Mouse (Mus musculus) myocyte (in vitro differentiated cells): ENCODE results near the gene Frrs1l. TPM values are rescaled to one million over a fixed set of nuclear protein-coding genes. Genes with fewer than 3 reads are reported as not detected.

Experiments
- H3K27me3 ChIP-seq: one replicate; pipeline ENCODE4 v1.6.1; 2011; ENCODE audit not compliant: control insufficient read depth, insufficient read depth, insufficient read length
- H3K36me3 ChIP-seq: one replicate; pipeline ENCODE4 v1.6.1; 2011; ENCODE audit not compliant: control insufficient read depth, insufficient read depth
- H3K4me2 ChIP-seq: one replicate; pipeline ENCODE4 v1.6.1; 2011; ENCODE audit warnings: low read depth, control low read depth
- H3K4me3 ChIP-seq: one replicate; pipeline ENCODE4 v1.5.1; 2011; ENCODE audit warnings: mild to moderate bottlenecking, control low read depth, moderate library complexity
- H3K79me2 ChIP-seq: one replicate; pipeline ENCODE4 v1.6.1; 2011; ENCODE audit not compliant: control insufficient read depth, insufficient read depth
- H3ac ChIP-seq: one replicate; pipeline ENCODE4 v1.6.1; 2011; ENCODE audit not compliant: control insufficient read depth, insufficient read length
- CEBPB ChIP-seq: IDR thresholded peaks from 2 replicates; pipeline ENCODE4 v1.6.1; 2011; ENCODE audit warnings: mild to moderate bottlenecking, moderate library complexity; ENCODE audit not compliant: poor library complexity, insufficient read depth, severe bottlenecking
- E2F4 ChIP-seq: IDR thresholded peaks from one replicate; pipeline ENCODE4 v1.6.1; 2011; ENCODE audit warnings: mild to moderate bottlenecking, control low read depth, moderate library complexity; ENCODE audit not compliant: insufficient read depth
- MAX ChIP-seq: IDR thresholded peaks from one replicate; pipeline ENCODE4 v1.6.1; 2011; ENCODE audit warnings: low read depth, mild to moderate bottlenecking, control low read depth
- MYOD1 ChIP-seq, 3 experiments: IDR thresholded peaks; one replicate each; pipeline ENCODE4 v1.6.1; 2011; ENCODE audit warnings: control low read depth in 2 of 3, low read depth in 2 of 3, mild to moderate bottlenecking in 2 of 3, moderate library complexity in 1 of 3; ENCODE audit not compliant: insufficient read length in 2 of 3, control insufficient read depth in 1 of 3
- MYOG ChIP-seq, 3 experiments: IDR thresholded peaks; one replicate each; pipeline ENCODE4 v1.6.1; 2011; ENCODE audit warnings: control low read depth in 2 of 3, low read depth in 2 of 3, mild to moderate bottlenecking in 2 of 3; ENCODE audit not compliant: insufficient read length in 2 of 3, control insufficient read depth in 1 of 3, insufficient read depth in 1 of 3
- POLR2A ChIP-seq: IDR thresholded peaks from one replicate; pipeline ENCODE4 v1.6.1; 2011; ENCODE audit warnings: low read depth, mild to moderate bottlenecking, control low read depth, moderate library complexity; ENCODE audit not compliant: insufficient read length
- POLR2AphosphoS2 ChIP-seq: IDR thresholded peaks from one replicate; pipeline ENCODE4 v1.6.1; 2011; ENCODE audit warnings: low read depth, control low read depth; ENCODE audit not compliant: insufficient read length
- REST ChIP-seq: IDR thresholded peaks from one replicate; pipeline ENCODE4 v1.6.1; 2011; ENCODE audit warnings: mild to moderate bottlenecking, control low read depth, moderate library complexity; ENCODE audit not compliant: insufficient read depth, insufficient read length
- SRF ChIP-seq: IDR thresholded peaks from one replicate; pipeline ENCODE4 v1.6.1; 2011; ENCODE audit warnings: low read depth; ENCODE audit not compliant: control insufficient read depth, insufficient read length
- TCF12 ChIP-seq: IDR thresholded peaks from one replicate; pipeline ENCODE4 v1.6.1; 2011; ENCODE audit warnings: mild to moderate bottlenecking, control low read depth; ENCODE audit not compliant: poor library complexity, insufficient read depth, severe bottlenecking
- TCF3 ChIP-seq: IDR thresholded peaks from one replicate; pipeline ENCODE4 v1.6.1; 2011; ENCODE audit warnings: low read depth, control low read depth; ENCODE audit not compliant: insufficient read length
- USF1 ChIP-seq: IDR thresholded peaks from one replicate; pipeline ENCODE4 v1.6.1; 2011; ENCODE audit warnings: low read depth, mild to moderate bottlenecking, control low read depth, moderate library complexity
- polyA plus RNA-seq: library from polyadenylated mRNA; unstranded; fragments of >200 nt; fragmentation: generic; extraction: Trizol; gene quantifications from one replicate; pipeline ENCODE4 v1.2.1, GENCODE M21; 2012; ENCODE audit warnings: missing spikeins

Frrs1l gene
- polyA plus RNA-seq, 1 experiment: not detected

GRCm38 (mm10) chr4:57031440-57031839 is 41.2 kb upstream of the Frrs1l start:
- Histone ChIP-seq H3K36me3 (no peaks in the 10 kb centered on the region), H3K4me3 (no peak overlapping the region), H3K79me2 (no peaks in the 10 kb centered on the region), H3K27me3 (peaks cover 17% of the 10 kb centered on the region), H3ac (no peak overlapping the region), H3K4me2 (no peak overlapping the region)
- TF ChIP-seq TCF12 (no peak), TCF3 (no peak)

GRCm38 (mm10) chr4:57027954-57028353 is 37.8 kb upstream of the Frrs1l start:
- H3ac ChIP-seq: no peak overlapping the region
- H3K36me3 ChIP-seq: no peaks in the 10 kb centered on the region
- TF ChIP-seq CEBPB: no peak
- no peak for TF ChIP-seq POLR2A
- TF ChIP-seq MYOD1 (IDR thresholded peaks at IDR 0.05; ENCODE audit: control insufficient read depth in 1 of 3, insufficient read length in 2 of 3, low read depth in 2 of 3): no peak
- TF ChIP-seq MAX: no peak
- no peak for TF ChIP-seq REST
- no peak for TF ChIP-seq USF1
- H3K4me2 ChIP-seq: no peak overlapping the region
- no peak overlapping the region for H3K4me3 ChIP-seq
- no peaks in the 10 kb centered on the region for H3K79me2 ChIP-seq
- H3K27me3 ChIP-seq: peaks cover 17% of the 10 kb centered on the region

GRCm38 (mm10) chr4:57023527-57023926 is 33.3 kb upstream of the Frrs1l start:
- H3K27me3 ChIP-seq: peaks cover 8% of the 10 kb centered on the region
- no peaks in the 10 kb centered on the region for H3K79me2 ChIP-seq
- no peak for TF ChIP-seq POLR2A
- no peak for TF ChIP-seq TCF3
- no peak for TF ChIP-seq POLR2AphosphoS2
- TF ChIP-seq MYOD1 (IDR thresholded peaks at IDR 0.05; ENCODE audit: control insufficient read depth in 1 of 3, insufficient read length in 2 of 3, low read depth in 2 of 3): no peak
- TF ChIP-seq CEBPB: no peak
- TF ChIP-seq MYOG (IDR thresholded peaks at IDR 0.05; ENCODE audit: control insufficient read depth in 1 of 3, insufficient read depth in 1 of 3, insufficient read length in 2 of 3, low read depth in 2 of 3): no peak
- TF ChIP-seq SRF: no peak
- no peak for TF ChIP-seq REST
- no peak for TF ChIP-seq TCF12
- no peak for TF ChIP-seq MAX
- TF ChIP-seq E2F4: no peak
- no peak for TF ChIP-seq USF1
- no peak overlapping the region for H3ac ChIP-seq
- H3K4me3 ChIP-seq: no peak overlapping the region
- H3K36me3 ChIP-seq: no peaks in the 10 kb centered on the region
- no peak overlapping the region for H3K4me2 ChIP-seq

- peaks cover 14% of the 10 kb centered on the region for H3K27me3 ChIP-seq
- H3ac ChIP-seq: no peak overlapping the region
- no peak for TF ChIP-seq SRF
- TF ChIP-seq REST: no peak
- TF ChIP-seq MYOD1 (IDR thresholded peaks at IDR 0.05; ENCODE audit: control insufficient read depth in 1 of 3, insufficient read length in 2 of 3, low read depth in 2 of 3): no peak
- TF ChIP-seq TCF12: no peak
- no peak for TF ChIP-seq CEBPB
- no peak for TF ChIP-seq MYOG (IDR thresholded peaks at IDR 0.05; ENCODE audit: control insufficient read depth in 1 of 3, insufficient read depth in 1 of 3, insufficient read length in 2 of 3, low read depth in 2 of 3)
- TF ChIP-seq E2F4: no peak
- TF ChIP-seq USF1: no peak
- TF ChIP-seq POLR2A: no peak
- no peak overlapping the region for H3K4me2 ChIP-seq
- H3K79me2 ChIP-seq: no peaks in the 10 kb centered on the region
- H3K36me3 ChIP-seq: no peaks in the 10 kb centered on the region
- H3K4me3 ChIP-seq: no peak overlapping the region
Observed at GRCm38 (mm10) chr4:57021288-57021687, 31.1 kb upstream of the Frrs1l start.

- H3ac ChIP-seq: no peak overlapping the region
- no peaks in the 10 kb centered on the region for H3K79me2 ChIP-seq
- no peaks in the 10 kb centered on the region for H3K36me3 ChIP-seq
- H3K4me3 ChIP-seq: no peak overlapping the region
- no peak for TF ChIP-seq SRF
- no peak for TF ChIP-seq REST
- TF ChIP-seq MYOD1 (IDR thresholded peaks at IDR 0.05; ENCODE audit: control insufficient read depth in 1 of 3, insufficient read length in 2 of 3, low read depth in 2 of 3): no peak
- no peak for TF ChIP-seq TCF12
- TF ChIP-seq USF1: no peak
- TF ChIP-seq POLR2A: no peak
- TF ChIP-seq MYOG (IDR thresholded peaks at IDR 0.05; ENCODE audit: control insufficient read depth in 1 of 3, insufficient read depth in 1 of 3, insufficient read length in 2 of 3, low read depth in 2 of 3): no peak
- no peak for TF ChIP-seq TCF3
- no peak for TF ChIP-seq MAX
- no peak for TF ChIP-seq E2F4
- no peak for TF ChIP-seq POLR2AphosphoS2
- TF ChIP-seq CEBPB: no peak
- peaks cover 36% of the 10 kb centered on the region for H3K27me3 ChIP-seq
- H3K4me2 ChIP-seq: no peak overlapping the region
Observed at GRCm38 (mm10) chr4:57017229-57017628, 27.0 kb upstream of the Frrs1l start.
